Mouse (Mus musculus): Measurements from ENCODE around the gene Dock7. TPM values are rescaled to one million over a fixed set of nuclear protein-coding genes. Genes with fewer than 3 reads are reported as not detected.

Dock7 gene
- 1 to 10 TPM; 7.3 to 8.7 TPM for total RNA-seq (2023)

DNA sequence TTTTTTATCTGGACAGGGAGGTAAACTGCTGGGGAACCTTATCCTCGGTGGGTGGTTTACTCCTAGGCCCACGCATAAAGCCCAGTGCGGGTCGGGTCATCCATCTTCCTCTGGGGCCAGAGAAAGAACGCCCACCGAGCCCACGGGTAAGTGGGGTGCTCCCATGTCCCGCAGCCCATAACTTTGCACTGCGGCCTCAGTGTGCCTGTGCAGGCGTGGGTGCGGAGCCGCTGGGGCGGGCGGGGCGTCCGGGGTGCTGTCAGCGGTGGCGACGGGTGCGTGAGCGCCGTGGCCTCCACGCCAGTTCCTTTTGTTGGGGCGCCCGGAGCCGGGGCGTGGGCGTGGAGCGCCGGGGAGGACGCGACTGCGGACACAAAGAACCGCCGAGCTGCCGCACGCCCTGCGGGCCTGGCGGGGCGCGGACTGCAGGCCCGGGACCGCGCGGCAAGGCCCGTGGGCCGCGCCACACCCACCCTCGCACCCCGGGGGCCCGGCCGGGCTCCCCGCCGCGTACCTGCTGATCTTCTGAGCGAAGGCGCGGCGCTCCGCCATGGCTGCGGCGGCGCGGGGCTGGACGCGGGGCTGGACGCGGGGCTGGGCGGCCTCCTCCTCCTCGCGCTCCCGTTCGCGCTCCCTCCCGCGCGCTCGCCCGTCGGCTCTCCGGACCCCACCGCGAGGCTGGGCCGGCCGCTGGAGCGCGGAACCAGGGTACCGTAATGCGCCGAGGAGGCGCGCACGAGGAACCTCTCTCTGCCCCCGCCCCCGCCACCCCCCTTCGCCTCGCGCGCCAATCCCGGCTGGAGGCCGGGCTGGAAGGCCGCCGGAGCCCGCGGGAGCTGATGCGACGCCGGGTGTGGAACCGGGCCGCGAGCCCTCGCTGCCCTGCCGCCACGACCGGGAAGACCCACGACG, at the start of gene Dock7:
TSS of gene Dock7 (minus strand) at position 705 of the 912 bp plus-strand sequence.

DNA sequence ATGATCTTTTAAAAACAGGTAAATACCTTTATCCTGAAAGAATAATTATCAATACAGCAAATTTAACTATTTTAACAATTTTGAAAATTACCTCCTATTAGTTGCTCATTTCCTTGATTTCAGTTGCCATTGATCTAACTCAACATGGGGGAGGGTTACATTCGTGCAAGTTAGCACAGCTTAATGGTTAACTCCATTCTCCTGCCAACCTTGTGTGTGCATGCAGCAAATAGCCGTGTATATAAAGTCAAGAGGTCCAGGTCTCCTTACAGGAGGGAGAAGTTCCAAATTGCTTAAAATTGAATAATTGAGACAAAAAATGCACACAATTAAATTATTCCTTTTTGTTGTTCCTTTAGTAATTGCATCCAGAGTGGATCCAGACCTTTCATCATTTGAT, 90.0 kb downstream of the Dock7 start, which contains the start of gene Angptl3:
TSS of gene Angptl3 (plus strand) at position 269 of the 400 bp plus-strand sequence.

GRCm38 (mm10) chr4:98923568-98924070, 197.1 kb downstream of the Dock7 start, which contains the start of gene Usp1:
TSS of gene Usp1 (plus strand) at chr4:98923810.

Other genes starting within 250 kb of the Dock7 start
- 10 to 100 TPM; 53.3 to 62.3 TPM for gene Usp1, start 197.1 kb downstream of the Dock7 start, total RNA-seq (2023)
- under 1 TPM in 1 of 2 experiments, not detected in 1; 0.57 TPM for gene Angptl3, start 90.0 kb downstream of the Dock7 start, total RNA-seq (2023)
- gene Atg4c, start 73.0 kb upstream of the Dock7 start, total RNA-seq (2023) = 10 to 100 TPM in 1 of 2 experiments, 1 to 10 TPM in 1; 8.5 to 11.6 TPM
- gene Gm12689, start 175.0 kb upstream of the Dock7 start, total RNA-seq (2023) = 1 to 10 TPM; 1.6 to 2.2 TPM

All from neutrophil, adult 59 days (primary cell).